Mouse (Mus musculus) 3134 (cell line): ENCODE results near the gene Akap3.

Source experiments
- DNase-seq: peaks from one replicate; pipeline ENCODE4 v3.0.0-alpha.2; 2011; ENCODE audit warnings: low spot score; ENCODE audit not compliant: insufficient read length; ENCODE audit errors: extremely low read depth

Gene Akap3

DNA sequence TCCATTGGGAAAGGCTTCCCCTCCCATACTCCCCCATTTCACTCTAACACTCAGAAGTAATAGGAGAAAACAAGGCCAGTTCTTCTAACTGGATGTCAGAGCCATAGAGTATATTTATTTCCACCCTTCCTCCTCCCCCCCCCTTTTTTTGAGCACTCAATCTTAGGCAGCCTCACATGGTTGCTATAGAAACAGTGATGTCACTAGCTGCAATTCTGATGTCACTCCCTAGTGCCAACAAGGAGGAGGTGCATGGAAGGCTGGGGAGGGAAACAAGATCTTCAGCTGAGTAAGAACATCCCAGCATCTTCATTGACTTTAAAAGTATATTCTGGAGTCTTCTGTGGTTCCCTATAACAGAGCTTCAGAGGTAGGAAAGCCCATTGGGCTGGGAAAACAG, at the start of gene Akap3:
Akap3 (plus strand) TSS at position 218 of the 400 bp plus-strand sequence.
- no peak for DNase-seq

DNA sequence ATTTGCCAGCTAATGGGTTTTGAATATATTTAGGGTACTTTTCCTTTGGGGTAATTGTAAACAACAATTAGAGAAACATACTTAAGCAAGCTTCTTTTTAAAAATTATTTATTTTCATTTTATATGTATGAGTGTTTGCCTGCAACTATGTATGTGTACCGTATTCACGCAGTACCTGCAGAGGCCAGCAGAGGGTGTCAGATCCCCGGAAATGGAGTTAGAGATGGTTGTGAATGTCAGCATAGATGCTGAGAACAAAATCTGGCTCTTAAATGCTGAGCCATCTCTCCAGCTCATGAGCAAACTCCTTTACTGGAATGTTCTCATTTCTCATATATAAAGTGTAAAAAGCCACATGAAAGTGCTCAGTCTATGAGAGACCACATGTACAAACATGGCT, 46.1 kb upstream of the Akap3 start:
- DNase-seq: no peak

DNA sequence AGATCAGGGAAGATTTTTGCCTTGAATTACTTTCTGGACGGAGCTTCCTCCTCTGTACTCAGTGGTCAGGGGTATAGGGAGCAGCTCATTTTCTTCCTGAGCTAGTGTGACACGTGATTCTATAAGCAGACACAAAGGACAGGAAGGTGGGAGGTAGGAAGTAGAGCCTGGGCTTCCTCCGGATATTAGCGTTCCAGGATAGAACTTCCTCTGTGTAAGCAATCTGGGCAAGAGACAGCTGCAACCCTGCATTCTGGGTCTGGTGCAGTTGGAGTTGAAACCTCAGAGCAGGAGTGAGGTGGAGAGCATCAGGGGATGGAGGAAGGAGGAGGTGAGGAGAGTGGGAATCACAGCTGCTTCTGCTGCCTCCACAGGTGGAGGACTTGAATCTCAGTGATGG, 44.8 kb upstream of the Akap3 start:
- no peak for DNase-seq

DNA sequence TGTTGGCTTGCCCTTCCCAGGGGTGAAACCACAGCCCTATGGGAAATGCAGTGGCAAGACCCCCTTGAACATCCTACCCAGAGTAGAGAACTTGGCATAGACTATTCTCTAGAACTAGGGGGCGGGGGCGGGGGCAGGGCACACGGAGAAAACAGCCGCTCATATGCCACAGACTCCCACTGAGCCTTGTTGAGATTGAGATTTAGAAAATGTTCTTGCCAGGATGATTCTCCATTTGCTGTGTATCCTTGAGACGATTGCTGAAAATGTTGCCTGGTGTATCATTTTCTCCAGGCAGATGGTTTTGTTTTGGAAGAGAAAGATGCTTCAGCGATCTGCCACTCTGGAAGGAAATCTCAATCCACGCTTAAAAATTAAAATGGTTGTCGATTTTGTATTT, 44.3 kb upstream of the Akap3 start:
- no peak for DNase-seq

DNA sequence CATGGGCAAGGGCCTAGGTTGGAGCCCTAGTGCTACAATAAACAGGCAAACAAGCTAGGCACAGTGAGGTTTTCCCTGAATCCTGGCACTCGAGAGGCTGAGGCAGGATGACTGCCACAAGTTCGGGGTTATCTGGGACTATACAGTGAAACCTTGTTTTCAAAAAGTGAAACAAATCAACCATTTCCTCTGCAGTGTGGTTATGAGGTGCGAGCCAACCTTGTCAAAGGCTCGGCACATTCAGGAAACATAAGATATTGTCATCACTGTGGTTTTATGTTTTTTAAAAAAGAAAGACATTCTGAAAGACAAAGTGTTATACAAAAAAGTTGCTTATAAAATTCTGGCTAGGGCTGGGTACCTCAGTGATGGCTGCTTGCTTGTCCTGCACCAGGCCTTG, 41.4 kb upstream of the Akap3 start:
- DNase-seq: no peak

DNA sequence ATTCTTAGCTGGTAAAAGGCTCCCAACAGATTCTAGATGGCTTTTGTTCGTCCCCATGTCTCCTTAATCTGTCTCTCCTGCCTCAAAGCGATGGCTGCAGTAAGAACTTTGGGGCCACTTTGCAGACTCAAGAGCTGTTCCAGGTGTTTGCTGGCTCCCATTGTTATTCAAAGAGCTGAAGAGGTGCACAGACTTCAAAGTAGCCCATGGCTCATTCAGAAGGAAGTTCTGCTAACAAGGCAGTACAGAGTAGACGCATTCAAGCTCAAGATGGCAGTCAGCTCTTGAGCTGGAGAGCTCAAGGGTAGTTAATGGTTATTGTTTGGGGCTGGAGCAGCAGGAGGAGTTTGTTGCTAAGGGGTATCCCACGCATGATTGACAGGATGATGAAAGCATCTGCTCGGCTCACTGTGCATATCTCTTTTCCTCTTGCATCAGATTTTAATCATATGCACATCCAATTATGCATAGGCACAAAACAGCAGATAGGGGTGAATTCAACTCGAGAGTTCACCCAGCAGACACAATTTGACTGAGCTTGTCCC, 37.6 kb upstream of the Akap3 start:
- no peak for DNase-seq

DNA sequence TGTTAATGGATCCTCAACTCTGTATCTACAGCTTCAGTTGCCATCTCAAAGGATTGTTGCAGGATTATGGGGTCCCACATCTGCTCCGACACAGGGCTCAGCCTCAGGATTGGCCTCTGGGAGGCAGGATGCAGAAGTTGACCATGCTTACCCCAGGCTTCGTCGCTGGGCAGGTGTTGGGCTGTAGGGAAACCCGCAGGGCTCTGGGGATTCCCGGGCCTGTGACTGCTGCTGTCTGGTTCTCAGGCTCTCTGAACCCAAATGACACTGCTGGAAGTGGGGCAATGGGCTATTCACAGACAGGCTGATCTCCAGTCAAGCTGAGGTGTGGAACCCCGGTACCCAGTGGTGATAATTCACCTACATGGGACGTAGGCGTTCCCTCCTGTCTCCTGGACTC, 36.6 kb upstream of the Akap3 start:
- DNase-seq: no peak

DNA sequence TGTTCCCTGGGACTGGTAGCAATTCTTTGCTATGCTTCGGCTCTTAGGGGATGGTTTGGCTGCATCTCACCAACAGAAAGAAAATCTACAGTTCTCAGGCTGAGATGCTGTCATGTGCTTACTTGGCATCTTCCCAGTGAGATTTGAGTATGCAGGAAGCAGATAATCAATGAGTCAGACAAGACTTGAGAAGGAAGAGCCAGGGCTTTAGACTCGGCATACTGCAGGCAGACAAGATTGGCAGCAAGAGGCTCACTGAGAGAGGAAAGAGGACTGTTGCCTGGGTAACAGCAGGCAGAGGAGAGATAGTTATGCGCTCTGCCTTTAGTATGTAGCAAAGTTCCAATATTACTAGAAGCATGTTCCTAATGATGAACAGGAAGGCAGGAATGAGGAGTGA, 29.8 kb upstream of the Akap3 start:
- no peak for DNase-seq

DNA sequence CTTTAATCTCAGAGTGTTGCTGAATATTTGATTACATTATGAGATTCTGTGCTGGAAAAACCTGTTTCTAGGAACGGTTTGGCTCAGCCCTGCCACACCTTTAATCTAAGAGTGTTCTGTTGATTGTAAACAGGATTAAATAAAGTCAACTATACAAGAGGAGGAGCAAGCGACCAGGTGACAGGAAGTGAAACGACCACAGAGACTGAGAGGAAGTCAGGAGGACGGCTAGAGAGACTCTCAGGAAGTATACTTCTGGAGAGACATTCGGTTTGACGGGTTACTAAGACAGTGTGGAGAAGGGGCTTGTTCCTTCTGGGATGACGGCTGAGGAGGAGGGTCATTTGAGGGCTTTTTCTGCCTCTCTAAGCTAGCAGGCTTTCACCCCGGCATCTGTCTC, 16.3 kb upstream of the Akap3 start:
- no peak for DNase-seq

DNA sequence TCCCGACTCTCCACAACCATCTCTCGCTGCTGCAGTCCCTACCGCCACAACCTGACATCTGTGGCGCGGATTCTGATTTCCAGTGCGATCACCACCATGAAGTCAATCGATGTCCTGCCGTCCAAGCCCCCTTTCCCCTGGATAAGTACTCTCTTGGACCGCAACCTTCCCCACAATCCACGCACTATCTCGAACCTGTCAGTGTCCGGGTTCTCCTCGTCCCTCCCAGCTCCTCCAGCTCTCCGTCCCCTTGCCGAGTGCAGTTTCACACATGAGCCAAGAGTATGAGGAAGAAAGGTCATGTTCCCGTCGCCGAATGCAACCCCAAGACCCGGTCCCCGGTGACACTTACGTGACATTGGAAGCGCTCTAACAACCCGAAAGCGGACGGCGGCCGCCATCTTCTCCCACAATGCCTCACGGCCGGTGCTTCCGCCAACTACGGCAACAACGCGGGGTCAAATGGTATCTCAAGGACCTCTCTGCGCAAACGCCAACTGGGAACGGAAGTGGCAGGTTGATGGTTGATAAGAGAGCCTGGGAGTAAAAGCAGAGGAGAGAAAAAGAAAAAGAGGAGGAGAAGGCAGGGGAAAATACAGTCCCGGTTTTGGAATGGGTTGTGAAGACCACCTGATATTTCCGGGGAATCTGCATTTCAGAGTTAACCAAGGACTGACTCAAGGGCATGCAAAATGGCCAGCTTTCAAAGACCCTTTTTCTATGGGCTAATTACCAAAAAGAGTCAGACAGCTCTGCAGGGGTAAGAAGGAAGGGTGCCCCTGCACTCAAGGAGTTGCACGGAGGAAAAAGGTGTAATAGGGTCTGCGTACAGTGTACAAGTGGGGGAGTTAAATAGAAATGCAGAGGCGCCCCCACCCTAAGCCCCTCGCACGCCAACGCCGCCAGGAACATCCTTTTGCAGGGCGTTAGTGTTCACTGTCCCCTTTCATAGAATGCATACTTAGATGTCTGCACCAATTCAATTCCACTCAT, 3.9 kb upstream of the Akap3 start, which contains the start of gene Ndufa9:
Ndufa9 (minus strand) TSS at position 425 of the 993 bp plus-strand sequence.
- DNase-seq: peak; percentile 89

DNA sequence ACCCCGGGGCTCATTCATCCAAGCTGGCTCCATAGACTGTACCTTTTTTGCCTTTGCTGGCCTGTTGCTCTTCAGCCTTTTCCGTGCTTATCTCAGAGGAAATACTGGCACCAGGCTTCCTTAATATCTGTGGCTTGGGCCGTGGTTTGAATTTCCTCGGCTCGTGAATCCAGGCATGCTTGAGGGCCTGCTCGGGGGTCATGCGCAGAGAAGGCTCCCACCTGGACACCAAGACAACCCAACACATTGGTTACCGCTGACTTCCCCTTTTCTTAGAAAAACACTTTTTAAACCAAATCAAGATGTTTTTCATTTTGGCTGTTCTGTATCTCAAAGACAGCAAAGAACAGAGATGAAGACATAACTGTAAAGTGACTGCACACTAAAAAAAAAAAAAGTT, 24.2 kb downstream of the Akap3 start:
- no peak for DNase-seq

DNA sequence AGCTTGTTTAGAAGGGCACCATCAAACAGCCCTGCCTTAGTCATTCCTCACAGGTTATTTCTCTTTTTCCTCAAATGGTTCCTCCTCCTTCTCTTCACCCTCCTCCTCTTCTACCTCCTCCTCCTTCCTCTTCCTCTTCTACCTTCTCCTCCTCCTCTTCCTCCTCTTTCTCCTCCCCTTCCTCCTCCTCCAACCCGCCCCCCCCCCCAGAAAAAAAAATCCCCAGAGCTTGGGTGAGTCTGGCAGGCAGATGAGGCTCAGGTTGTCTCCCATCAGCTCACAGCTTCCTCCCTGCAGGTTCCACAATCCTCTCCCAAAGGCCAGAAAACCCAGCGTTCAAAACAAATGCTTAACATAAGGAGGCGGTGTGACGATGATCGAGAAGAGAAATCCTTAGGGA, 54.5 kb downstream of the Akap3 start:
- DNase-seq: no peak

DNA sequence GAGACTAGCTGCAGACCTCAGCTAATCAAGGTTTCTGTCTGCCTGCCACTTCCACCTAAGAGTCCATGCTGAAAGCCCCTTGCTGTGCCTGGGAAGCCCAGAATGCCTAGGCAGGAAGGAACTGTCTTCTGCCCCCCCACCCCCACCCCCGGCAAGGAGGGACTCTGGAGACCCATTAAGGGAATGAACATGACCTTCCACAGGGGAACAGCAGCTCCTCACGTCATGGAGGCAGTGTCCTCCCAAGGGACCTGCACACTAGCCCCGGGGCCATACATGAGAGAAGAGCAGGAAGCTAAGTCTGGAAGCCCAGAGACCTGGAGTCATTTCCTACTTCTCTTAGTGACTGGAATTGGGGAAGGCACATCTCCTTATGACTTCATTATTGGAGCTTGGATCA, 55.0 kb downstream of the Akap3 start:
- no peak for DNase-seq

DNA sequence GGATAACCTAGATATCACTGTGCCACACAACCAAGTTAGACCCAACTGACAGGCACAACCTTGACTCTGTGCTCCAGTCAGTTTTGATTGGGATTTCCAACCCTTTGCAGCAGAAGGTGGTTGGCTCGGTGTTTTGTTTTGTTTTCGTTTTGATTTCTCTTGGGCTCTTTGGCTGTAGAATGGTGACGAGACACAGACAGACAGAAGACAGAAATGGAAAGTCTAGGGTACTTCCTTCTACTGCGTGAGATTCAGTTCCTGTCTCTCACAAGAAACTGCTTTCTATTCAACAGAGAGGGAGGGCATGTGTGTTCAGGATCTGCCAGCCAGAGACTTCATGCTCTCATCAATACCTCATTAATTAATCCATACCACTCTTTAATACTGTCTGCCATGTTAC, 57.8 kb downstream of the Akap3 start:
- DNase-seq: no peak

DNA sequence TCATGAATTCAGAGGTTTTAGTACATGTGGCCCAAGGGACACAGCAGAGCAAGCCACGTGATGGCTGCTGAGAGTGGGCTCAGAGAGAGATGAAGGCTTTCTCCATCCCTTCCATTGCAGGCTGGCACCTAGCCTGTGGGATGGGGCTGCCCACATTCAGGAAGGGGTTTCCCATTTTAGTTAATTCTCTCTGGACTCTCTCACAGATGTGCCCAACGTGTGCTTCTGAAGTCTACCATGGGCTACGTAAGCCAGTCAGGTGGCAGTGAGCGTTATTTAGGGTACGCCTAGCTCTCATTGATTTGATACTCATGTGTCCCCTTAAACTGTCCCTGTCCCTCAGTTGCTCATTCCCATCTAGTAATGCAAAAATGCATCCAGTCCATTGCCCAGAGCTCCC, 62.0 kb downstream of the Akap3 start:
- no peak for DNase-seq

DNA sequence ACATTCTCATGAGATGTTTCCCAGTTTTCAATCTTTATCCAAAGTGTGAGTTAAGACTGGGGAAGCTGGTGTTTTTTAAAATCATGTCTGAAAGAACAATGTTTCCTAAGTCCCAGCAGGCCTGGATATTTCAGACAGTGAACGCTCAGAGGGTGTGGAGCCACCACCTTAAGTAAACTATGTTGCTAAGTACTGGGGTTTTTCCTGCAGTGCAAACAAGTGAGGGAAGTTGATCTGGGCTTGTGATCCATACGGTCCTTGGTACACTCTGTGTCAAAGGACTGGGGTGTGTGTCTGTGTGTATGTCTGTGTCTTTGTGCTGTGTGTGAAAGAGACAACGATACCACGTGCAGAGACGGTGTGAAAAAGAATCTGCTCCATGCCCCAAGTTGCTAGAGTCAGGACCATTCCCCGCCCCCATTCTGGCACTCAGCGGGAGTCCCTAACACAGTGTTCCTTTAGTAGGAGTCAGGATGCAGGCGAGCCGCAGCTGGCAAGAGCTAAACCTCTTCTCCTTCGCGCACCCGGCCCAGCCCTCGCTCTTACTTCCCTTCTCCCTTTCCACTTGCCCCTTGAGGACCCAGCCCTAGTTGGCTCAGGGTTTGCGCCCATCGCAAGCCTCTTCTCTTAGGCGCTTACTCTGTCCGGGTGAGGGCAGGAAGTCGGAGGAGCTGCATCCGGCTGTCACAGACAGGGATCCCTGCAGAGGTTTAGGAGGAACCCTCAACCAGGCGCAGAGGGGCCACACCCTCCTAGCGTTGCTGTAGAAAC, 68.4 kb downstream of the Akap3 start, which contains the start of gene Dyrk4:
Dyrk4 (minus strand) TSS at position 729 of the 771 bp plus-strand sequence.
- DNase-seq: no peak
